Mouse (Mus musculus): Measurements from ENCODE around the gene Irf7. TPM values are rescaled to one million over a fixed set of nuclear protein-coding genes. Genes with fewer than 3 reads are reported as not detected.

Irf7 gene
- total RNA-seq, 2 experiments from 2014 or later = 0.29 to 0.64 TPM

DNA sequence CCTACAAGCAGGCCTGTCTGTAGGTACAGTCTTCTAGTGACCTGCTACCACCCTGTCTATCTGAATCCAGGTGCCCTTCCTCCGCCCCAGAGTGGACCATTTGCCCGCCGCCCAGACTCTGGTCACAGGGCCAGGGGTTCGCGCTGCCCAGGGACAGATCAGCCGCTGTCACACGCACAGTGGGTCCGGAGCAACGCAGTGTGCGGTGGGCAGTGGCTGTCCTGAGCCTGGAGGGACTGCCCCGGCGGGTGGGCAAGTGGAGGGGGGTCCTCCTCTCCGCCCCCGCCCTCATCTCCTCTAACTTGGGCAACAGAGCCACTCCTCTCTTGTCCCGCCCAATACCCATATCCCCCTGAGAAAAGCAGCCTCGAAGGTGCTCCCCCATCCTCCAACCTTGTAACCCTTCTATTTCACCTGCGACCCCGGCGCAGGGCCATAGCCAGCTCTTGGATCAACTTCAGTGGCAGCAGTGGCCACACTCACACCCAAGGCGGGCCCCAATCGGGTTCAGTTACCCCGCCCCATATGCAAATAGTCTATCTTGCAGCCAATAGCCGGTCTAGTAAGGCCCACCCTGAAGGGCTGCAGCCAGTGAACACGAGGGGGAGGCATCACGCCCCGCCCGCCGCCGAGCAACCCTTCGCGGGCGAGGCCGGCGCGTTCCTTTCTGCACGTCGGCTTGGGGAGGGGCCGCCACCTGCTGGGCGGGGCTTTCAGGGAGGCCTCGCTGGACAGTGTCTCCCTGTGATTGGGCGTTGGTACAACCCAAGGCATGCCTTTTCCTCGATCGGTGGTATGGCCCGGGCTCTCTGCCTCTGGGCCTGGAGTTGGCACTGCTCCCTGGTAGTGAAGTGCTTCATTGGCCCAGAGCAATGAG lies 44.8 kb downstream of the Irf7 start:
- DNase-seq (ENCODE audit: low spot score in 2 of 2) = peak; percentile 91 to 93

DNA sequence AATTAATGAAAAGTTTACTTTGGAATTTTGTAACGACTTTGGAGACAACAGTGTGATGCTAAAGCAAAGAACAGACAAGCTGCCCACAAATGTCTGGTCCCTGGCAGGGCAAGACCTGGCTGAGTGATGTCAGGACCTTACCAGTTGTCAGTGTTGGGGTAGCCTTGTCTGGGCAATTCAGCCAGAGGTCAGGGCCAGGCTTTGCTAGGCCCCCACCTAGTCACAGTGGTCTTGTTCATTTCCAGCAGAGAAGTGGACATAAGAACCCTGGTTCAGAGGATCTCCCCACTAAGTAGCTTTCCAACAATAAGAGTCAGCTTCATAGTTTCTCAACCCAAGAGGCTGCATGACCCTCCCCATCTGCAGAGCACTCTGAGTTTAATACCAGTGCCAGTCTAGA lies 45.9 kb downstream of the Irf7 start:
- DNase-seq (ENCODE audit: low spot score in 2 of 2) = no peak

DNA sequence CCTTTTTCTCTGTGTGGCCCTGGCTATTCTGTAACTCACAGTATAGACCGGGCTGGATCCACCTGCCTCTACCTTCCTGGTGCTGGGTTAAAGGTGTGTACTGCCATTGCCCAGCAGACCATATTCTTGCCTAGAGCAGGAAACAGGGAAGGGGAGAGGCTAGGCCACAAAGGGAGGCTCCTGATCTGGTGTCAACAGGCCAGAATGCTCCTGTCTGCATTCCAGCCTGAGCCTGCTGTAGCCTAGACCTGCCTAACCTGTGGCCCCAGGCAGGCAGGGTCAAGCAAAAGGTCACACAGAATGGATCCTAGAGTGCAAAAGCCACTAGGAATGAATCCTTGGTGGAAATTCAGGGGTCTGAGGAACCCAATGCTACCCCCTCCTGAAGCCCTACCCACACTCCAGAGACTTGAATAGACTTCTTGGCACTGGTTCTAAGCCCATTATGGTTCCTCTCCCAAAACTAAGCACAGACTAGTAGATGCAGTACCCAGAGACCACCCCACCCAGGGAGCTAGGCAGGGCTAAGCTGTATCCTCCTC lies 46.7 kb downstream of the Irf7 start:
- no peak for DNase-seq (ENCODE audit: low spot score in 2 of 2)

GRCm38 (mm10) chr7:141218557-141219133 lies 47.6 kb downstream of the Irf7 start:
- no peak for DNase-seq (ENCODE audit: low spot score in 2 of 2)

GRCm38 (mm10) chr7:141218141-141218540 lies 48.1 kb downstream of the Irf7 start:
- DNase-seq (ENCODE audit: low spot score in 2 of 2) = no peak

GRCm38 (mm10) chr7:141217343-141218013 lies 48.8 kb downstream of the Irf7 start:
- no peak for DNase-seq (ENCODE audit: low spot score in 2 of 2)

DNA sequence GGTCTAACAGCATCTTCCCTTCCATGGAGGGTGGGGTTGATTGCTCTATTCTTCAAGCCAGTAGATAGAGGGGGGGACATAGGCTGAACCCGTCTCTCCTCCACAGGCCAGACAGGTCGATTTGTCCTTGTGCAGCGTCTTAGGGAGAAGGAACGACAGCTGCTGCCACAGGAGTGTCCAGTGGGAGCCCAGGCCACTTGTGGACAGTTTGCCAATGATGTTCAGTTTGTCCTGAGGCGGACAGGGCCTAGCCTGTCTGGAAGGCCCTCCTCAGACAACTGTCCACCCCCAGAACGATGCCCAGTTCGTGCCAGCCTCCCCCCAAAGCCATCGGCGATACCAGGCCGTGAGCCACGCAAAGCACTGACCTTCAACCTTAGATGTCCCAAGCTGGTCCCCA lies 49.4 kb downstream of the Irf7 start:
- no peak for DNase-seq (ENCODE audit: low spot score in 2 of 2)

DNA sequence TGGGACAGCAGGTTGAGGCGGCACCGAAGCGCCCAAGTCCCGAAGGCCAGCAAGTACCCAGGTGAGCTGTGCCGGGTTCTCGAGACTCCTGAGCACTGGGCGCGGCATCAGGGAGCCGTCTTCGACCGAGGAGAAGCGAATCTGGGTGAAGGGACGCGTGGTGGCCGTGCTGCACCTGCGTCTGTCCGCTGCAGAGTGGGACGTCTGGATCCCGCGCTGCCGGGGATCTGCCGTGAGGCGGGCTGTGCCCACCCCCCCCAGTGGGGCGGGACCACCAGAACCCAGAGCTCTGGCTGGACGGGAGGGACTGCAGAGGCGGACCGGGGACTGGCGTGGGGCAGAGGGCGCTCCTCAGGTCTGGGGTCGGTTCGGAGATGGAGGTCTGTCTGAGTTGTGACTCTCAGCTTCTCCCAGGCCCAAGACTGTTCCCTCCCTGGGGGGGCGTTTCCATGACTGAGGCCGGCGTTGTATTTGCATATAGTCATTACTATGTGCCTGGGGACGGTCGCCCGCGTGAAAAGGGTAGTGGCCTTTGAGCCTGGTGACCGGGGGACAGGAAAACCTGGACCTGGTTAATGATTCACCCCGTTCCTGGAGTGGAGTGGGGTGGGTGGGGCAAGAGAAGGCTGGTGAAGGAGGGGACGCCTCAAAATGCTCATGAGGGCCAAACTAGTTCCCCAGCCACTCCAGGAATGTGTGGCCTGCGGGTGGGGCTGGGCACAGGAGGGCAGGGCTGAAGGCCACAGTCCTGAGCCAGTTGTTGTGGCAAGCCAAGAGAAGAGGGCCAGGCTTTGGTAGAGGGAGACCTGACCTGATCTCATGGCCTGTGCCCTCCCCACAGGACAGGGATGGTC lies 50.2 kb downstream of the Irf7 start:
- DNase-seq (ENCODE audit: low spot score in 2 of 2) = peak in 1 of 2 experiments; percentile 22

GRCm38 (mm10) chr7:141215101-141215879 lies 51.0 kb downstream of the Irf7 start, which contains the start of gene Rassf7:
Gene Rassf7 (plus strand): TSS chr7:141215860.
- DNase-seq (ENCODE audit: low spot score in 2 of 2) = peak; percentile 76 to 80

GRCm38 (mm10) chr7:141214310-141214709 lies 52.0 kb downstream of the Irf7 start:
- DNase-seq (ENCODE audit: low spot score in 2 of 2) = no peak

DNA sequence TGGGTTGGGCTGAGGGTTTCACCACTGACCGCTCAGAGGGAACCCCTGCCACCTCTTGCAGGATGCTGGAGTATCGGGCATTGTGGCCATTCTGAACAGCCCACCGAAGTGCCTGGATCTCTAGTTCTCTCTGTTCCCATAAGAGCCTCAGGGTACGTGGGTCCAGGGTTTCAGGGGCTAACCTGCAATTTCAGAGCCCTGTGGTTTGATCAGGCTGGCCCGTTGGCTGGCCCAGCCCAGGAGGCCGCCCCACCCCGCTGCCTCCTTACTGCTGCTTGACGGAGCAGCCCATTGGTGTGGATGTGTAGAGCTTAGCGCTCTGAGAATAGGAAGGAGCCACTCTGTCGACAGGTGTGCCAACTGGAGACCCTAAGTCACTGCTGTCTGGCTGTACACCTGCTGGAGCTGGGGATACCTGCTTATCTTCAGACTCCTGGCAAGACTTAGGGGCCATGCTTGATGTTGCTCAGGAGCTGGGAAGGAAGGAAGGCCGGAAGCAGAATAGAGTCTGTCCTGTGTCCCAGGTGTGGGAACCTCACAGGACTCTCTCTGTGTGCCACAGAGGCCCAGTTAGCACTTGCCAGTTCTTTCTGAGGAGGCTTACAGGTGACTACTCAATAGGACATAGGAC lies 52.6 kb downstream of the Irf7 start, which contains the start of gene Lmntd2:
Gene Lmntd2 (minus strand): TSS at position 476 of the 631 bp plus-strand sequence.
- DNase-seq (ENCODE audit: low spot score in 2 of 2) = no peak

DNA sequence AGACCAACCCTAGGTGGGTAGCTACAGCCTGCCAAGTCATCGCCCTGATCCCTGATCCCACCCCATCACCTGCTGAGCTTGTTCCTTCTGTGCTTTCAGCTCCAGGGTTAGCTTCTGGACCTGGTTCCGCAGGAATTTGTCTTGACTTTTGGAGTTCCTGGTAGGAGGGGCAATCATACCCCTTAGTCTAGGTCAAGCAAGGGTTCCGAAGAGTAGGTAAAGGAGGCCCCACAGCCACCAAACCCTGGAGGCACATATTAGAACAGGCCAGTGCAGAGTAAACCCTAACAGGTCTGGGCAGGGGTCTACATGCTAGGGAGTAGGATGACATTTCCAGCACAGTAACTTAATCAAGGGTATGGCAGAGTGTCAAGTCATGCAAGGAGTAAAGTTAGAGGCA lies 53.1 kb downstream of the Irf7 start:
- DNase-seq (ENCODE audit: low spot score in 2 of 2) = no peak

Small RNAs within 50 kb of the gene (microRNA-seq; reads per million reads assigned to microRNA genes)
- gene Mir210 = 144 to 163 reads per million in 2 experiments

Other genes starting within 250 kb of the Irf7 start
- not detected for gene Ifitm6, start 248.6 kb downstream of the Irf7 start, total RNA-seq (2021)
- gene Gm17387, start 237.3 kb downstream of the Irf7 start, total RNA-seq (2021) = not detected
- gene B4galnt4, start 205.4 kb downstream of the Irf7 start, total RNA-seq (2021) = 100 to 1,000 TPM; 103 to 123 TPM
- not detected for gene Pkp3, start 188.3 kb downstream of the Irf7 start, total RNA-seq (2021)
- 1 to 10 TPM; 2.1 to 2.5 TPM for gene Sigirr, start 165.9 kb downstream of the Irf7 start, total RNA-seq (2021)
- not detected for gene Ano9, start 148.7 kb downstream of the Irf7 start, total RNA-seq (2021)
- 10 to 100 TPM; 47.9 to 68.4 TPM for gene Ptdss2, start 144.1 kb downstream of the Irf7 start, total RNA-seq (2021)
- gene Rnh1, start 93.6 kb downstream of the Irf7 start, total RNA-seq (2021) = 10 to 100 TPM; 29.7 to 32.4 TPM
- 100 to 1,000 TPM; 210 to 243 TPM for gene Hras, start 72.5 kb downstream of the Irf7 start, total RNA-seq (2021)
- gene Lrrc56, start 72.3 kb downstream of the Irf7 start, total RNA-seq (2021) = 1 to 10 TPM; 5.0 to 5.8 TPM
- not detected for gene Lmntd2, start 52.4 kb downstream of the Irf7 start, total RNA-seq (2021)
- 1 to 10 TPM; 1.6 to 1.7 TPM for gene Rassf7, start 50.6 kb downstream of the Irf7 start, total RNA-seq (2021)
- 10 to 100 TPM; 71.6 to 72.7 TPM for gene Phrf1, start 37.7 kb downstream of the Irf7 start, total RNA-seq (2021)
- not detected for gene Cdhr5, start 10.3 kb upstream of the Irf7 start, total RNA-seq (2021)
- gene Sct, start 12.7 kb upstream of the Irf7 start, total RNA-seq (2021) = under 1 TPM in 1 of 2 experiments, not detected in 1; 0.76 TPM
- gene Drd4, start 25.5 kb upstream of the Irf7 start, total RNA-seq (2021) = under 1 TPM; 0.45 to 0.55 TPM
- gene Deaf1, start 61.2 kb upstream of the Irf7 start, total RNA-seq (2021) = 100 to 1,000 TPM; 220 to 227 TPM
- gene Tmem80, start 61.3 kb upstream of the Irf7 start, total RNA-seq (2021) = 10 to 100 TPM; 25.7 to 29.8 TPM
- 1 to 10 TPM; 2.3 to 2.4 TPM for gene Eps8l2, start 72.4 kb upstream of the Irf7 start, total RNA-seq (2021)
- gene Taldo1, start 125.7 kb upstream of the Irf7 start, total RNA-seq (2021) = 100 to 1,000 TPM; 115 to 126 TPM
- gene Gatd1, start 147.7 kb upstream of the Irf7 start, total RNA-seq (2021) = 10 to 100 TPM; 34.4 to 39.3 TPM
- 100 to 1,000 TPM; 259 to 281 TPM for gene Cend1, start 163.0 kb upstream of the Irf7 start, total RNA-seq (2021)
- 100 to 1,000 TPM; 281 to 341 TPM for gene Slc25a22, start 171.4 kb upstream of the Irf7 start, total RNA-seq (2021)
- gene Pidd1, start 177.5 kb upstream of the Irf7 start, total RNA-seq (2021) = 1 to 10 TPM; 2.1 to 3.8 TPM
- 100 to 1,000 TPM; 648 to 721 TPM for gene Rplp2, start 180.9 kb upstream of the Irf7 start, total RNA-seq (2021)
- 10 to 100 TPM; 18.7 to 23.4 TPM for gene Pnpla2, start 188.7 kb upstream of the Irf7 start, total RNA-seq (2021)
- gene Cracr2b, start 194.6 kb upstream of the Irf7 start, total RNA-seq (2021) = 1 to 10 TPM; 4.6 to 7.2 TPM
- 10 to 100 TPM; 38.7 to 39.9 TPM for gene Cd151, start 200.9 kb upstream of the Irf7 start, total RNA-seq (2021)
- gene Polr2l, start 208.7 kb upstream of the Irf7 start, total RNA-seq (2021) = 10 to 100 TPM; 43.0 to 50.5 TPM
- 10 to 100 TPM; 32.9 to 34.1 TPM for gene Tspan4, start 208.8 kb upstream of the Irf7 start, total RNA-seq (2021)

Measured in layer of hippocampus, postnatal 10 days (tissue).